Mouse (Mus musculus) urinary bladder, postnatal 4 days (tissue): ENCODE results near the gene Atl1.

Experiments used
- DNase-seq, 2 experiments: peaks; one replicate each; pipeline ENCODE4 v3.0.0; 2021 to 2022; ENCODE audit warnings: low spot score in 2 of 2

The Atl1 gene

GRCm38 (mm10) chr12:69884053-69884452 is 8.4 kb upstream of the Atl1 start:
- no peak for DNase-seq

GRCm38 (mm10) chr12:69885170-69885923 is 7.1 kb upstream of the Atl1 start:
- DNase-seq = no peak

- no peak for DNase-seq
These were observed 4.6 kb upstream of the Atl1 start for GRCm38 (mm10) chr12:69887776-69888175.

GRCm38 (mm10) chr12:69888345-69888744 is 4.1 kb upstream of the Atl1 start:
- DNase-seq = no peak

- no peak for DNase-seq
These were observed 2.4 kb upstream of the Atl1 start for GRCm38 (mm10) chr12:69890051-69890450.

GRCm38 (mm10) chr12:69890476-69890875 is 1.9 kb upstream of the Atl1 start:
- no peak for DNase-seq

- no peak for DNase-seq
These were observed 693 bp upstream of the Atl1 start for GRCm38 (mm10) chr12:69891721-69892120.

GRCm38 (mm10) chr12:69893927-69894326 is 1.5 kb downstream of the Atl1 start:
- DNase-seq = no peak

GRCm38 (mm10) chr12:69895046-69895445 is 2.6 kb downstream of the Atl1 start:
- DNase-seq = no peak

GRCm38 (mm10) chr12:69898119-69898518 is 5.7 kb downstream of the Atl1 start:
- no peak for DNase-seq

GRCm38 (mm10) chr12:69904991-69905390 is 12.6 kb downstream of the Atl1 start:
- no peak for DNase-seq

GRCm38 (mm10) chr12:69907667-69908510 is 15.5 kb downstream of the Atl1 start:
- DNase-seq = no peak

- DNase-seq = no peak
These were observed 16.1 kb downstream of the Atl1 start for GRCm38 (mm10) chr12:69908511-69908900.

GRCm38 (mm10) chr12:69911906-69912305 is 19.5 kb downstream of the Atl1 start:
- no peak for DNase-seq

GRCm38 (mm10) chr12:69912737-69913136 is 20.3 kb downstream of the Atl1 start:
- DNase-seq = no peak

- no peak for DNase-seq
These were observed 25.5 kb downstream of the Atl1 start for GRCm38 (mm10) chr12:69917870-69918269.

- no peak for DNase-seq
These were observed 29.7 kb downstream of the Atl1 start for GRCm38 (mm10) chr12:69922099-69922498.

GRCm38 (mm10) chr12:69923128-69923527 is 30.7 kb downstream of the Atl1 start:
- no peak for DNase-seq

- no peak for DNase-seq
These were observed 31.2 kb downstream of the Atl1 start for GRCm38 (mm10) chr12:69923603-69924002.

- DNase-seq = no peak
These were observed 31.6 kb downstream of the Atl1 start for GRCm38 (mm10) chr12:69924012-69924411.

GRCm38 (mm10) chr12:69926716-69927115 is 34.3 kb downstream of the Atl1 start:
- DNase-seq = no peak

- no peak for DNase-seq
These were observed 45.3 kb downstream of the Atl1 start for GRCm38 (mm10) chr12:69937731-69938130.

GRCm38 (mm10) chr12:69939291-69939690 is 46.9 kb downstream of the Atl1 start:
- DNase-seq = no peak
